Mouse (Mus musculus): ENCODE measurements around the gene Hspb1. TPM values are rescaled to one million over a fixed set of nuclear protein-coding genes. Genes with fewer than 3 reads are reported as not detected.

Gene Hspb1
- polyA plus RNA-seq, 2 experiments = 1.8 to 1.9 TPM

DNA sequence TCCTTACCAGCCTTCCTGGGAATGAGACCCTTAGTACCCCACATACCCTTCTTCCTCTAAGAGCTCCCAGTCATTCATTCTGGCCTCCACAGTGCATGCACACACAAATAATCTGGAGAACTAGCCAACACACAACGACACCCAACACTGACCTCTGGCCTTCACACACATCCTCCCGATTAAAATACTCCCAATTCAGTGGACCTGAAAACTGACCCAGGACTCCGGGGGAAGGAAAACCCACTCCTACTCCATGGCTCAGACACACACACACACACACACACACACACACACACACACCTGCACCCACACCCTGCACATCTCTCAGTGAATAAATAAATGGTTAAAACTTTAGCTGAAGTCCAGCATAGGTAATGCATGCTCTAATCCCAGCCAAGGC, 32.2 kb downstream of the Hspb1 start:
- TF ChIP-seq CTCF (IDR thresholded peaks at IDR 0.05; ENCODE audit: low read depth) (no peak), EP300 (IDR thresholded peaks at IDR 0.05; ENCODE audit: low read depth) (no peak)
- ATAC-seq (ENCODE audit: insufficient read depth) (no peak), DNase-seq (ENCODE audit: low read depth in 3 of 3, low spot score in 3 of 3) (no peak)
- H3K27me3 ChIP-seq (ENCODE audit: control insufficient read depth, insufficient read depth, low read length) = no peaks in the 10 kb centered on the region
- H3K4me2 ChIP-seq (ENCODE audit: low read depth) = no peak overlapping the region
- no peak overlapping the region for H3K9ac ChIP-seq (replicated peaks)
- H3K36me3 ChIP-seq (replicated peaks; ENCODE audit: control insufficient read depth, insufficient read depth, low read depth) = peaks cover 25% of the 10 kb centered on the region
- WGBS (ENCODE audit: insufficient replicate concordance) = 81% methylated on average over 3 of the region's 3 CpGs
- no peak overlapping the region for H3K27ac ChIP-seq
- H3K4me1 ChIP-seq (replicated peaks; ENCODE audit: control insufficient read depth in 2 of 2, insufficient read depth in 2 of 2, low read length in 1 of 2) = peaks cover 0 to 6% of the 10 kb centered on the region in 2 experiments; a peak in 1 of 4 replicates
- H3K9me3 ChIP-seq (ENCODE audit: control insufficient read depth, low read length) = no peaks in the 10 kb centered on the region
- no peak overlapping the region for H3K4me3 ChIP-seq (ENCODE audit: insufficient read depth in 1 of 2, low read depth in 2 of 2, low read length in 2 of 2)

DNA sequence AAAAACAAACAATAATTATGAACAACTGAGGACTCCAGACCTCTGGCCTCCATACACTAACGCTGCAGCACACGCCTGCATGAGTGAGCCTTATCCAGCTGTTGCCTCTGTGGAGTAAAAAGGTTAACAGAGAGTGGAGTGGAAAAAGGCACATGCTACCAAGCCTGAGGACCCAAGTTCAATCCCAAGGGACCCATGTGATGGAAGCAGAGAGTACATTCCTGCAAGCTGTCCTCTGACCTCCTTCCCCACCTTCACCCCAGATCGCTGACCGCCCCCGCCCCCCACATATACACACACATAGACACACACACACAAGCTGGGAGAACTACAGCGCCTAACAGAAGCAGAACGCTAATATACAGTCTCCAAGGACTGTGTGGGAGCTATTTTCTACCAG, 36.2 kb downstream of the Hspb1 start:
- 79% methylated on average over 7 of the region's 7 CpGs for WGBS (ENCODE audit: insufficient replicate concordance)
- H3K9me3 ChIP-seq (ENCODE audit: control insufficient read depth, low read length) = no peaks in the 10 kb centered on the region
- ATAC-seq (ENCODE audit: insufficient read depth) (no peak), DNase-seq (ENCODE audit: low read depth in 3 of 3, low spot score in 3 of 3) (no peak)
- no peak for TF ChIP-seq CTCF (IDR thresholded peaks at IDR 0.05; ENCODE audit: low read depth)
- no peak for TF ChIP-seq EP300 (IDR thresholded peaks at IDR 0.05; ENCODE audit: low read depth)
- no peaks in the 10 kb centered on the region for H3K27me3 ChIP-seq (ENCODE audit: control insufficient read depth, insufficient read depth, low read length)
- H3K9ac ChIP-seq (replicated peaks) = no peak overlapping the region
- H3K4me1 ChIP-seq (replicated peaks; ENCODE audit: control insufficient read depth in 2 of 2, insufficient read depth in 2 of 2, low read length in 1 of 2) = no peaks in the 10 kb centered on the region
- no peak overlapping the region for H3K4me2 ChIP-seq (ENCODE audit: low read depth)
- peaks cover 21% of the 10 kb centered on the region for H3K36me3 ChIP-seq (replicated peaks; ENCODE audit: control insufficient read depth, insufficient read depth, low read depth)
- H3K27ac ChIP-seq = no peak overlapping the region
- H3K4me3 ChIP-seq (ENCODE audit: insufficient read depth in 1 of 2, low read depth in 2 of 2, low read length in 2 of 2) = no peak overlapping the region

DNA sequence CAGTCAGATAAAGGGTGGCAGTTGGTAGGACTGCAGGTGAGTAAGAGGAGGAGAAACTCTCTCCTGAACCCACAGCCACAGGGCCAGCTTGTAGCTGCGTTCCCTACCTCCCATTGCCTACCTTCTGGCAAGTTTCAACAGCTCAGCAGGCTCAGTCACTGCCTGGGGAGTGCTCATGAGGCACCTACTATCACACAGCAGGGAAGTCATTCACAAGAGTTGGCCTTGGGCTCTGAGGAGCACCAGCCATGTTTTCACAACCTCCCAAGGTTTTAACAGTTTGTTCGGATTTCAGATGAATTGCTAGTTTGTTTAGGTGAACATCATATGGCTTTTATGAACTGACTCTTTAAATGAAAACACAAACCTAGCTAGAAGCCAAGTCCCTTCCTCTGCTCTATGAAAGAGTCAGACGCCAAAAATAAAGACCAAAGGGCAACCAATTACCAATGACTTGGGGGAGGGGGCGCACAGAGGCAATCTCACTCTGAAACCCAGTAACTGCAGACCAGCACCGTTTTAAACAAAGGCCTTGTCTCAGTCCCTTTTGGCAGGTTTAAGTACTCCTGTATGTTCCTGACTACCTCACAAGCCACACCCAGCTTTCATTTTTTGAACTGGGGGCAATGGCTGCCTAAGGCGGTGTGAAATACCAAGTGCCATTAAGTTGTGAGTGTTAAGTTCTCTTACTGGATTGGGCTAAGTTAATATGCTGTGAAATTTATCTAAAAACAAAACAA, 42.1 kb downstream of the Hspb1 start:
- no peak overlapping the region for H3K27ac ChIP-seq
- H3K9ac ChIP-seq (replicated peaks) = no peak overlapping the region
- H3K27me3 ChIP-seq (ENCODE audit: control insufficient read depth, insufficient read depth, low read length) = no peaks in the 10 kb centered on the region
- no peak for DNase-seq (ENCODE audit: low read depth in 3 of 3, low spot score in 3 of 3)
- TF ChIP-seq EP300 (IDR thresholded peaks at IDR 0.05; ENCODE audit: low read depth) = no peak
- no peak for TF ChIP-seq CTCF (IDR thresholded peaks at IDR 0.05; ENCODE audit: low read depth)
- H3K4me1 ChIP-seq (replicated peaks; ENCODE audit: control insufficient read depth in 2 of 2, insufficient read depth in 2 of 2, low read length in 1 of 2) = peaks cover 3% of the 10 kb centered on the region in 2 experiments; a peak in 2 of 4 replicates
- ATAC-seq (ENCODE audit: insufficient read depth) = no peak
- WGBS (ENCODE audit: insufficient replicate concordance) = 78% methylated on average over 6 of the region's 6 CpGs
- H3K36me3 ChIP-seq (replicated peaks; ENCODE audit: control insufficient read depth, insufficient read depth, low read depth) = peaks cover 39% of the 10 kb centered on the region
- H3K4me3 ChIP-seq (ENCODE audit: insufficient read depth in 1 of 2, low read depth in 2 of 2, low read length in 2 of 2) = no peak overlapping the region
- H3K4me2 ChIP-seq (ENCODE audit: low read depth) = no peak overlapping the region
- no peaks in the 10 kb centered on the region for H3K9me3 ChIP-seq (ENCODE audit: control insufficient read depth, low read length)

DNA sequence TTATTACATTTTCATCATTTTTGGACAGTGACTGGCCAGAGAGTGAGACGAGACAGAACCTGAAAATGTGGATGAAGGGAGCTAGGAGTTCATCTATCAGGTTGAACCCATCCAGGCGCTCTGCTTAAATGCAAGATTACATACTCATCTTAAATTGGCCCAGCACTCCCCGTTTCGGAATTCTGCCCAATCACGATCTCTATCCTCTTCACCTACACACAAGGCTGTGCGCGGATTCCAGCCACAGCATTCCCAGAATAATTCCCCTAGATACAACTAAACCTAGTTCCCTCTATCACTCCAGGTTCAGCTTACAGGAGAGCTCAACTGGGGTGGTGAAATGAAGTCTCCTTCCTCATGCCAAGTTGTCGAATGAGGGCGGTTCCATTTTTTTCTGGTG, 43.8 kb downstream of the Hspb1 start:
- Histone ChIP-seq H3K4me3 (ENCODE audit: insufficient read depth in 1 of 2, low read depth in 2 of 2, low read length in 2 of 2) (no peak overlapping the region), H3K27ac (no peak overlapping the region), H3K27me3 (ENCODE audit: control insufficient read depth, insufficient read depth, low read length) (no peaks in the 10 kb centered on the region), H3K9ac (replicated peaks) (no peak overlapping the region), H3K36me3 (replicated peaks; ENCODE audit: control insufficient read depth, insufficient read depth, low read depth) (peaks cover 37% of the 10 kb centered on the region), H3K9me3 (ENCODE audit: control insufficient read depth, low read length) (no peaks in the 10 kb centered on the region), H3K4me1 (replicated peaks; ENCODE audit: control insufficient read depth in 2 of 2, insufficient read depth in 2 of 2, low read length in 1 of 2) (peaks cover 7 to 9% of the 10 kb centered on the region in 2 experiments), H3K4me2 (ENCODE audit: low read depth) (no peak overlapping the region; the same call in 1 of the 2 replicates)
- ATAC-seq (ENCODE audit: insufficient read depth) = no peak
- TF ChIP-seq EP300 (IDR thresholded peaks at IDR 0.05; ENCODE audit: low read depth) (no peak), CTCF (IDR thresholded peaks at IDR 0.05; ENCODE audit: low read depth) (no peak)
- no peak for DNase-seq (ENCODE audit: low read depth in 3 of 3, low spot score in 3 of 3)
- WGBS (ENCODE audit: insufficient replicate concordance) = 85% methylated on average over 9 of the region's 9 CpGs

DNA sequence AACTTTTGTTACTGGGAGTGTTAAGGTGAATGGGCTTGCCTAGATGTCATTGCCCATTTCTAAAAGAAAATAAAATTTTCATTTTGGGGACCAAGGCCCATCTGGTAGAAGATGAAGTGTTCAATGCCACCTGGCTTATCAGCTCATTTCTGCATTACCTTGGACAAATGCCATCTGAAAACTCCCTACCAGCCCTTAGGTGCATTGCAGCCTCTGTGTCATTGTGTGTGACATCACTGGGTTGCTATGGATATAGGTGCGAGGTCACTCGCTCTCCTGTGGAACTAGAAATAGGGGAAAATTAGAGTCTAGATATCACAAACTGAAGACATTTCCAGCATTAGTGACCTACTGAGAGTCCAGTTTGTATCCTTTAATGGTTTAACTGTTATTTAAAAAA, 44.6 kb downstream of the Hspb1 start:
- Histone ChIP-seq H3K27me3 (ENCODE audit: control insufficient read depth, insufficient read depth, low read length) (no peaks in the 10 kb centered on the region), H3K36me3 (replicated peaks; ENCODE audit: control insufficient read depth, insufficient read depth, low read depth) (peaks cover 37% of the 10 kb centered on the region), H3K4me3 (ENCODE audit: insufficient read depth in 1 of 2, low read depth in 2 of 2, low read length in 2 of 2) (no peak overlapping the region; a peak in 1 of 4 replicates), H3K9ac (replicated peaks) (peak overlapping the region; percentile 23), H3K27ac (no peak overlapping the region), H3K4me1 (replicated peaks; ENCODE audit: control insufficient read depth in 2 of 2, insufficient read depth in 2 of 2, low read length in 1 of 2) (peaks cover 7 to 9% of the 10 kb centered on the region in 2 experiments), H3K9me3 (ENCODE audit: control insufficient read depth, low read length) (no peaks in the 10 kb centered on the region), H3K4me2 (ENCODE audit: low read depth) (peak overlapping the region; percentile 70; the same call in 1 of the 2 replicates)
- no peak for DNase-seq (ENCODE audit: low read depth in 3 of 3, low spot score in 3 of 3)
- WGBS (ENCODE audit: insufficient replicate concordance) = 85% methylated on average over 2 of the region's 2 CpGs
- TF ChIP-seq CTCF (IDR thresholded peaks at IDR 0.05; ENCODE audit: low read depth) (no peak), EP300 (IDR thresholded peaks at IDR 0.05; ENCODE audit: low read depth) (no peak)
- no peak for ATAC-seq (ENCODE audit: insufficient read depth)

Data from liver, embryonic 14.5 days (tissue).